Mouse (Mus musculus) leukemia stem cell, adult 10-12 weeks (primary cell): ENCODE results near the gene Arpin. TPM values are rescaled to one million over a fixed set of nuclear protein-coding genes. Genes with fewer than 3 reads are reported as not detected.

Experiments
- polyA plus RNA-seq: library from polyadenylated mRNA; stranded (reverse); fragments of >175 nt; gene quantifications from 2 replicates; pipeline ENCODE4 v1.2.3, GENCODE M21; 2012; ENCODE audit warnings: low replicate concordance

The Arpin gene
- polyA plus RNA-seq = 0.47 TPM in 1 of 2 replicates, not detected in the other

DNA sequence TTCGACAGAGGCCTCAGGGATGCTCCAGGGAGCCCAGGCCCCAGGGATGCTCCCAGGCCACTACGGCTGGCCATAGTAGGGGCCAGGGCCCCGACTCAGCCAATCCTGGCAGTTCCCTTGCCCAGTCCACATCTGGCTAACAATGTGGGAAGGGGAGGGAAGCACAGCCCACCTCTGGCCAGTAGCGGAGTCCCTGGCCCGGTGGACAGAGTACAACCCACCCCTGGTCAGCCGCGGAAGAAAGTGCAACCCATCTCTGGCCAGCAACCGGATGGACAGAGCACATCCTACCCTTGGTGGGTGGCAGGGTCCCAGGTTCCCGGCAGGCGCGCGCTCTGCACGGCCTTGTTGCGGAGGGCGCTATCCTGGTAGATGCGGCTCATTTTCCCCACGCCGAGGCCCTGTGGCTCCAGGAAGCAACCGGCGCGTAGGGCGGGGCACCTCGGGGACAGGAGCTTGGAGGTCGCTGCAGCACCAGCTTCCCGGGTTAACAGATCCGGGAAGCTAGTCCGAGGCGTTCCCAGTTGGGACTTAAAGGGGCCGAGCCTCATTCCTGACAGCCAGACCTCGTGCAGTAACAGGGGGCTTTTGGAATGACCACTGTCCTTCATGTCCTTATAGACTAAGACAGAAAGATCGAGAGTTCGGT, at the start of gene Arpin:
Gene Arpin, minus strand, starts transcription at position 498 of the 649 bp plus-strand sequence.

DNA sequence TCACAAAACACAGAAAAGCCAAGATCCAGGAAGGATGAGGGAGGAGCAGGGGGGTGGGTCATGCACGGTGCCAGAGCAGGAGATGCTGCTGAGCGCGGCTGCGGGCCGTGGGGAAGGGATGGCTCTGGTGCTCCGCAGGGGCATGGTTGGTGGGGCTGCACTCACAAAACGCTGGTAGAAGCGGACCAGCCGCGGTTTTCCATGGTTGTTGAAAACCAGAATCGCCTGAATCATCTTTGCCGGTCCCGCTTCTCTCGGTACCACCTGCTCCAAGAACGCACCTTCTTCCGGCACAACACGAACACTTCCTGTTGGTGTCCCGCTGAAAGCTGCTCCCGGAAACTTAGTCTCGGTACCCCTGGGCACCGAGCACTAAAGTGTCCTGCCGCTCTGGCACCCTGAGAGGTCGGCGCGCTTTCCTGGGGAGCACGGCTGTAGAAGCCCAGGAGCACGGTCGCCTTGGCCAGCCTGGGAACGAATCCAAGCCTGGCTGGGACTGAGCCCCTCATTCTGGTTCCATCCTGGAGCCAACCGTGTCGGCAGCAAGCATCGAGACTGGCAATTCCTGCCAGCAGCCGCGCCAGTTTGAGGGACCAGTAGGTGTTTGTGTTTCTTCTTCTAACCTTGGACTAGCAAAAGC, 14.7 kb downstream of the Arpin start, which contains the start of gene Ap3s2:
Gene Ap3s2, minus strand, starts transcription at position 306 of the 640 bp plus-strand sequence.

Other genes starting within 250 kb of the Arpin start
- gene Kif7, start 219.6 kb downstream of the Arpin start, polyA plus RNA-seq = 0.61 and 0.99 TPM in 2 replicates
- not detected in 2 replicates for gene Plin1, start 202.5 kb downstream of the Arpin start, polyA plus RNA-seq
- 1.1 and 1.2 TPM in 2 replicates for gene Pex11a, start 192.2 kb downstream of the Arpin start, polyA plus RNA-seq
- not detected in 2 replicates for gene Wdr93, start 192.2 kb downstream of the Arpin start, polyA plus RNA-seq
- not detected in 2 replicates for gene Mesp1, start 141.6 kb downstream of the Arpin start, polyA plus RNA-seq
- gene Mesp2, start 124.6 kb downstream of the Arpin start, polyA plus RNA-seq = 0.26 and 0.38 TPM in 2 replicates
- 6.6 and 6.8 TPM in 2 replicates for gene Anpep, start 74.3 kb downstream of the Arpin start, polyA plus RNA-seq
- gene Ap3s2, start 14.7 kb downstream of the Arpin start, polyA plus RNA-seq = 3.1 and 7.1 TPM in 2 replicates
- gene Zfp710, start 89.5 kb upstream of the Arpin start, polyA plus RNA-seq = 49.4 and 68.0 TPM in 2 replicates
- gene Idh2, start 180.0 kb upstream of the Arpin start, polyA plus RNA-seq = 31.5 and 36.0 TPM in 2 replicates